ENCODE assay signal across 8 mouse cellular contexts in genomic region chr9:40757685-40758270, GRCm38 (mm10). TPM values are rescaled to one million over a fixed set of nuclear protein-coding genes. Genes with fewer than 3 reads are reported as not detected.
A peak's percentile ranks its signal among the peaks of the same experiment; 100 is the strongest.
DNase-seq lines count a peak whose midpoint lies in the region; ATAC-seq and TF ChIP-seq lines count a peak whose summit lies in the region.

No protein-coding gene starts in this region.

- DNase-seq in CD4-positive helper T cell, adult 2 months (ENCODE audit: low read depth, low spot score): peak; percentile 79
- peak; percentile 97 for DNase-seq in brain, adult 2 months (ENCODE audit: low read depth, low spot score)
- peak; percentile 62 for DNase-seq in liver
- DNase-seq in midbrain, postnatal 0 days (ENCODE audit: low spot score): peak; percentile 92
- peak; percentile 14 to 66 for DNase-seq in spleen, postnatal 10 days (ENCODE audit: low spot score in 2 of 2)

- H3K27ac ChIP-seq in embryonic fibroblast, embryonic 13.5 days (ENCODE audit: insufficient read depth, low read length): peak overlapping the region; percentile 83
- peak overlapping the region; percentile 92 for H3K27ac ChIP-seq in heart, embryonic 13.5 days (replicated peaks)
- peak overlapping the region; percentile 47; the same call in 1 of the 2 replicates for H3K27ac ChIP-seq in kidney, embryonic 16.5 days (ENCODE audit: low read length)
- peak overlapping the region; percentile 72 for H3K27ac ChIP-seq in midbrain, postnatal 0 days (ENCODE audit: low read depth, low read length)

- 8% methylated on average over 22 of the region's 22 CpGs for WGBS in heart, embryonic 13.5 days
- 10% methylated on average over 22 of the region's 22 CpGs for WGBS in kidney, embryonic 16.5 days
- WGBS in midbrain, postnatal 0 days: 4% methylated on average over 21 of the region's 22 CpGs

- peak; percentile 73; the same call in 1 of the 2 replicates for ATAC-seq in heart, embryonic 13.5 days (ENCODE audit: extremely low read depth, insufficient number of reproducible peaks, low FRiP score, low TSS enrichment)
- peak; percentile 93 for ATAC-seq in kidney, embryonic 16.5 days (ENCODE audit: low FRiP score, low TSS enrichment)
- peak; percentile 90 for ATAC-seq in midbrain, postnatal 0 days (ENCODE audit: low FRiP score)

- no peaks in the 10 kb centered on the region for H3K9me3 ChIP-seq in heart, embryonic 13.5 days
- no peaks in the 10 kb centered on the region for H3K9me3 ChIP-seq in kidney, embryonic 16.5 days (ENCODE audit: low read length)
- no peaks in the 10 kb centered on the region for H3K9me3 ChIP-seq in midbrain, postnatal 0 days (ENCODE audit: low read length)

- no peak overlapping the region; the same call in 1 of the 2 replicates for H3K4me3 ChIP-seq in embryonic fibroblast, embryonic 13.5 days (ENCODE audit: insufficient read depth, low read length)
- H3K4me3 ChIP-seq in heart, embryonic 13.5 days: peak overlapping the region; percentile 41
- peak overlapping the region; percentile 40 for H3K4me3 ChIP-seq in kidney, embryonic 16.5 days (ENCODE audit: low read length)
- peak overlapping the region; percentile 17 for H3K4me3 ChIP-seq in midbrain, postnatal 0 days (ENCODE audit: low read depth, low read length)

- H3K4me1 ChIP-seq in embryonic fibroblast, embryonic 13.5 days (ENCODE audit: control insufficient read depth, insufficient read depth, low read length): peaks cover 6% of the 10 kb centered on the region
- H3K4me1 ChIP-seq in heart, embryonic 13.5 days: peaks cover 16% of the 10 kb centered on the region
- H3K4me1 ChIP-seq in kidney, embryonic 16.5 days (ENCODE audit: insufficient read depth, low read length): peaks cover 13% of the 10 kb centered on the region
- peaks cover 5% of the 10 kb centered on the region for H3K4me1 ChIP-seq in midbrain, postnatal 0 days (ENCODE audit: insufficient read depth, low read length)

- H3K27me3 ChIP-seq in heart, embryonic 13.5 days (replicated peaks): no peaks in the 10 kb centered on the region
- no peaks in the 10 kb centered on the region for H3K27me3 ChIP-seq in kidney, embryonic 16.5 days (ENCODE audit: insufficient read depth, low read length)
- no peaks in the 10 kb centered on the region for H3K27me3 ChIP-seq in midbrain, postnatal 0 days (ENCODE audit: insufficient read depth, low read length)

- TF ChIP-seq POLR2A in embryonic fibroblast, embryonic 13.5 days (IDR thresholded peaks at IDR 0.05; ENCODE audit: low read depth, low read length): no peak

- peak overlapping the region; percentile 78 for H3K9ac ChIP-seq in heart, embryonic 13.5 days
- peak overlapping the region; percentile 58 for H3K9ac ChIP-seq in kidney, embryonic 16.5 days (replicated peaks; ENCODE audit: low read length)
- H3K9ac ChIP-seq in midbrain, postnatal 0 days (replicated peaks; ENCODE audit: low read length, poor library complexity, severe bottlenecking): peak overlapping the region; percentile 42; the same call in 1 of the 2 replicates

- no peaks in the 10 kb centered on the region; the same call in 1 of the 2 replicates for H3K36me3 ChIP-seq in heart, embryonic 13.5 days
- H3K36me3 ChIP-seq in kidney, embryonic 16.5 days (ENCODE audit: insufficient read depth, low read length): no peaks in the 10 kb centered on the region
- no peaks in the 10 kb centered on the region for H3K36me3 ChIP-seq in midbrain, postnatal 0 days (ENCODE audit: insufficient read depth, low read length)

- peak overlapping the region; percentile 71 for H3K4me2 ChIP-seq in heart, embryonic 13.5 days
- peak overlapping the region; percentile 60 for H3K4me2 ChIP-seq in kidney, embryonic 16.5 days (replicated peaks; ENCODE audit: low read depth, low read length)
- peak overlapping the region; percentile 51 for H3K4me2 ChIP-seq in midbrain, postnatal 0 days (ENCODE audit: low read depth, low read length, poor library complexity, severe bottlenecking)

- TF ChIP-seq CTCF in embryonic fibroblast, embryonic 13.5 days (IDR thresholded peaks at IDR 0.05; ENCODE audit: borderline replicate concordance, insufficient read depth, low read length): peak; percentile 48; the same call in 1 of the 2 replicates
- TF ChIP-seq CTCF in midbrain, postnatal 0 days (IDR thresholded peaks at IDR 0.05): peak; percentile 89

RNA-seq across cellular contexts. Expression of gene Hspa8, which starts 43.0 kb away (rescaled TPM):
- polyA plus RNA-seq in embryonic fibroblast, embryonic 13.5 days (2011; ENCODE audit: insufficient read length, low read depth, missing spikeins): 2,507 and 2,625 TPM in 2 replicates
- 1,787 and 2,104 TPM in 2 replicates for polyA plus RNA-seq in heart, embryonic 13.5 days (2015; fragmentation: Nextera tagmentation; extraction: Ambion mirVana)
- polyA plus RNA-seq in kidney, embryonic 16.5 days (2015; fragmentation: Nextera tagmentation; extraction: Ambion mirVana): 2,859 and 3,187 TPM in 2 replicates
- 3,665 and 4,346 TPM in 2 replicates for total RNA-seq in midbrain, postnatal 0 days (2014; rRNA removed)
- 2,467 and 2,499 TPM in 2 replicates for polyA plus RNA-seq in midbrain, postnatal 0 days (2015; fragmentation: Nextera tagmentation; extraction: Ambion mirVana)

Comparison
In these comparisons a context has a peak if more than half of its experiments do, and no peak if none do; other contexts are left out.
1. DNase-seq: peak in every context shown above with its lines; median percentile 97 in brain, adult 2 months; 92 in midbrain, postnatal 0 days; 79 in CD4-positive helper T cell, adult 2 months; 62 in liver; 40 in spleen, postnatal 10 days.